Mouse (Mus musculus) liver, embryonic 15.5 days (tissue): Measurements from ENCODE around the gene Olfr1395. TPM values are rescaled to one million over a fixed set of nuclear protein-coding genes. Genes with fewer than 3 reads are reported as not detected.
A peak's percentile ranks its signal among the peaks of the same experiment; 100 is the strongest.
"Not testable (repeated sequence)": the region's sequence is repeated elsewhere in the genome, so short reads cannot be mapped to it uniquely, and the experiment has no call there.

ENCODE experiments used
- ATAC-seq: fragments of 200-750 bp; cut with Nextera tagmentation; 2 replicates; pipeline ENCODE4 v1.8.0; 2017; ENCODE audit warnings: moderate number of reproducible peaks, mild to moderate bottlenecking, moderate library complexity; ENCODE audit not compliant: insufficient read depth
- H3K27ac ChIP-seq: fragments of 300-500 bp; sonication (generic); replicated peaks from 2 replicates; pipeline ENCODE4 v1.5.1; 2015; ENCODE audit warnings: mild to moderate bottlenecking, inconsistent platforms
- H3K27me3 ChIP-seq: fragments of 300-500 bp; sonication (generic); 2 replicates; pipeline ENCODE4 v1.6.1; 2015; ENCODE audit warnings: mild to moderate bottlenecking, inconsistent platforms
- H3K36me3 ChIP-seq: fragments of 300-500 bp; sonication (generic); replicated peaks from 2 replicates; pipeline ENCODE4 v1.6.1; 2015; ENCODE audit warnings: moderate library complexity, mild to moderate bottlenecking, inconsistent platforms
- H3K4me1 ChIP-seq: fragments of 300-500 bp; sonication (generic); replicated peaks from 2 replicates; pipeline ENCODE4 v1.6.1; 2015; ENCODE audit warnings: inconsistent platforms
- H3K4me2 ChIP-seq: fragments of 300-500 bp; sonication (generic); 2 replicates; pipeline ENCODE4 v1.6.1; 2015; ENCODE audit warnings: moderate library complexity, mild to moderate bottlenecking, inconsistent platforms
- H3K4me3 ChIP-seq: fragments of 300-500 bp; sonication (generic); replicated peaks from 2 replicates; pipeline ENCODE4 v1.5.1; 2015; ENCODE audit warnings: mild to moderate bottlenecking, inconsistent platforms
- H3K9ac ChIP-seq: fragments of 300-500 bp; sonication (generic); 2 replicates; pipeline ENCODE4 v1.6.1; 2015; ENCODE audit warnings: moderate library complexity, mild to moderate bottlenecking, inconsistent platforms
- H3K9me3 ChIP-seq: fragments of 300-500 bp; sonication (generic); replicated peaks from 2 replicates; pipeline ENCODE4 v1.6.1; 2016; ENCODE audit warnings: inconsistent platforms
- WGBS: fragments of 180-500 bp; shearing (Covaris S2); methylation state at CpG from one replicate; pipeline ENCODE4 v1.1.7; 2015; ENCODE audit warnings: mixed read lengths; ENCODE audit not compliant: insufficient replicate concordance; 5-methylcytosine and 5-hydroxymethylcytosine counted together
- polyA plus RNA-seq: library from polyadenylated mRNA; unstranded; fragments of >200 nt; fragmentation: Nextera tagmentation; extraction: Ambion mirVana; gene quantifications from 2 replicates; pipeline ENCODE4 v1.2.1, GENCODE M21; 2015

Olfr1395 gene
- polyA plus RNA-seq, 1 experiment from 2014 or later = not detected

GRCm38 (mm10) chr11:49176047-49176779 is 34.1 kb downstream of the Olfr1395 start:
- not testable (repeated sequence) for ATAC-seq, H3K27ac ChIP-seq, H3K4me3 ChIP-seq, H3K4me2 ChIP-seq, H3K4me1 ChIP-seq, H3K36me3 ChIP-seq, H3K9me3 ChIP-seq, H3K9ac ChIP-seq, H3K27me3 ChIP-seq
- 58% methylated on average over 4 of the region's 4 CpGs for WGBS

- no peak overlapping the region for H3K9ac ChIP-seq
- no peak overlapping the region for H3K4me2 ChIP-seq
- ATAC-seq = no peak
- no peak overlapping the region for H3K4me3 ChIP-seq
- H3K27ac ChIP-seq = no peak overlapping the region
- H3K27me3 ChIP-seq = no peaks in the 10 kb centered on the region
- WGBS = 57% methylated on average over 1 of the region's 1 CpGs
- no peaks in the 10 kb centered on the region for H3K36me3 ChIP-seq
- H3K4me1 ChIP-seq = no peaks in the 10 kb centered on the region
- no peaks in the 10 kb centered on the region for H3K9me3 ChIP-seq
Measured at GRCm38 (mm10) chr11:49183172-49183571, 41.1 kb downstream of the Olfr1395 start.

- no peak overlapping the region for H3K9ac ChIP-seq
- H3K27ac ChIP-seq = no peak overlapping the region
- H3K36me3 ChIP-seq = no peaks in the 10 kb centered on the region
- H3K4me2 ChIP-seq = no peak overlapping the region
- H3K4me3 ChIP-seq = no peak overlapping the region
- H3K27me3 ChIP-seq = no peaks in the 10 kb centered on the region
- H3K9me3 ChIP-seq = no peaks in the 10 kb centered on the region
- ATAC-seq = no peak
- WGBS = 65% methylated on average over 6 of the region's 6 CpGs
- no peaks in the 10 kb centered on the region for H3K4me1 ChIP-seq
Measured at GRCm38 (mm10) chr11:49186452-49186851, 44.4 kb downstream of the Olfr1395 start.

- H3K9me3 ChIP-seq = no peaks in the 10 kb centered on the region
- H3K9ac ChIP-seq = no peak within 1 kb of the TSS
- ATAC-seq = no peak
- H3K27ac ChIP-seq = no peak within 1 kb of the TSS
- 39% methylated on average over 8 of the region's 8 CpGs for WGBS
- H3K36me3 ChIP-seq = no peaks in the 10 kb centered on the region
- no peaks in the 10 kb centered on the region for H3K4me1 ChIP-seq
- H3K4me2 ChIP-seq = no peak within 1 kb of the TSS
- H3K27me3 ChIP-seq = no peaks in the 10 kb centered on the region
- H3K4me3 ChIP-seq = no peak within 1 kb of the TSS
Measured at GRCm38 (mm10) chr11:49186955-49187488, 44.9 kb downstream of the Olfr1395 start, which contains the start of gene Btnl9. Btnl9 (minus strand) TSS chr11:49187159.

GRCm38 (mm10) chr11:49187701-49188100 is 45.6 kb downstream of the Olfr1395 start:
- Histone ChIP-seq H3K4me1 (no peaks in the 10 kb centered on the region; the same call in 1 of the 2 replicates), H3K4me2 (no peak overlapping the region), H3K27ac (no peak overlapping the region), H3K9ac (no peak overlapping the region), H3K36me3 (no peaks in the 10 kb centered on the region), H3K9me3 (no peaks in the 10 kb centered on the region), H3K4me3 (no peak overlapping the region), H3K27me3 (no peaks in the 10 kb centered on the region)
- WGBS = 68% methylated on average over 10 of the region's 10 CpGs
- ATAC-seq = no peak

GRCm38 (mm10) chr11:49189737-49190136 is 47.7 kb downstream of the Olfr1395 start:
- Histone ChIP-seq H3K4me2 (no peak overlapping the region), H3K36me3 (no peaks in the 10 kb centered on the region), H3K9me3 (no peaks in the 10 kb centered on the region), H3K4me1 (no peaks in the 10 kb centered on the region; the same call in 1 of the 2 replicates), H3K4me3 (no peak overlapping the region), H3K27me3 (no peaks in the 10 kb centered on the region), H3K27ac (no peak overlapping the region), H3K9ac (no peak overlapping the region)
- 2% methylated on average over 7 of the region's 7 CpGs for WGBS
- ATAC-seq = no peak

- 38% methylated on average over 2 of the region's 2 CpGs for WGBS
- Histone ChIP-seq H3K27me3 (no peaks in the 10 kb centered on the region), H3K9me3 (no peaks in the 10 kb centered on the region), H3K27ac (no peak overlapping the region), H3K36me3 (no peaks in the 10 kb centered on the region), H3K4me3 (no peak overlapping the region), H3K4me2 (no peak overlapping the region), H3K4me1 (no peaks in the 10 kb centered on the region; the same call in 1 of the 2 replicates), H3K9ac (no peak overlapping the region)
- no peak for ATAC-seq
Measured at GRCm38 (mm10) chr11:49191083-49191482, 49.0 kb downstream of the Olfr1395 start.

GRCm38 (mm10) chr11:49194771-49195170 is 52.7 kb downstream of the Olfr1395 start:
- not testable (repeated sequence) for ATAC-seq, H3K4me3 ChIP-seq, H3K9me3 ChIP-seq, H3K27ac ChIP-seq, H3K9ac ChIP-seq, H3K4me1 ChIP-seq, H3K27me3 ChIP-seq, H3K36me3 ChIP-seq, H3K4me2 ChIP-seq
- WGBS = 82% methylated on average over 9 of the region's 9 CpGs

GRCm38 (mm10) chr11:49195819-49196322 is 53.8 kb downstream of the Olfr1395 start:
- no peak overlapping the region for H3K27ac ChIP-seq
- no peaks in the 10 kb centered on the region for H3K27me3 ChIP-seq
- no peak overlapping the region for H3K4me2 ChIP-seq
- no peaks in the 10 kb centered on the region for H3K9me3 ChIP-seq
- H3K4me3 ChIP-seq = no peak overlapping the region
- H3K9ac ChIP-seq = no peak overlapping the region
- WGBS = 23% methylated on average over 7 of the region's 7 CpGs
- no peaks in the 10 kb centered on the region for H3K36me3 ChIP-seq
- no peaks in the 10 kb centered on the region; the same call in 1 of the 2 replicates for H3K4me1 ChIP-seq
- ATAC-seq = peak; percentile 52
